Mouse (Mus musculus) 3T3-L1 (cell line): ENCODE measurements at regions not wholly inside any gene's neighbourhood (a gene's known extent, or its start where the extent isn't known, plus 50 kb on each side); places are given as distances from the start of the nearest gene placed in this dataset.
A peak's percentile ranks its signal among the peaks of the same experiment; 100 is the strongest.
"Not testable (repeated sequence)": the region's sequence is repeated elsewhere in the genome, so short reads cannot be mapped to it uniquely, and the experiment has no call there.

Experiments
- DNase-seq: peaks from one replicate; pipeline ENCODE4 v3.0.0-alpha.2; 2015; ENCODE audit warnings: low read depth, low spot score

- DNase-seq = no peak
Measured at GRCm38 (mm10) chrX:103250961-103251360, 64.5 kb upstream of the Nap1l2 start.

DNA sequence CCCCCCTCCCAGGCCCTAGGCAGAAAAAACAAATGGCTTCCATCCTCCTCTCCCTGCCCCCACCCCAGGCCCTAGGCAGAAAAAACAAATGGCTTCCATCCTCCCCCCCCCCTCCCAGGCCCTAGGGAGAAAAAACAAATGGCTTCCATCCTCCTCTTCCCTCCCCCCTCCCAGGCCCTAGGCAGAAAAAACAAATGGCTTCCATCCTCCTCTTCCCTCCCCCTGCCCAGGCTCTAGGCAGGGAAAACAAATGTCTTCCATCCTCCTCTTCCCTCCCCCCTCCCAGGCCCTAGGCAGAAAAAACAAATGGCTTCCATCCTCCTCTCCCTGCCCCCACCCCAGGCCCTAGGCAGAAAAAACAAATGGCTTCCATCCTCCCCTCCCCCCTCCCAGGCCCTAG is 65.0 kb upstream of the Nap1l2 start:
- not testable (repeated sequence) for DNase-seq

- DNase-seq = peak; percentile 1
Measured at GRCm38 (mm10) chrX:103252056-103252850, 65.8 kb upstream of the Nap1l2 start.

GRCm38 (mm10) chrX:103252881-103253280 is 66.4 kb upstream of the Nap1l2 start:
- DNase-seq = peak; percentile 45

DNA sequence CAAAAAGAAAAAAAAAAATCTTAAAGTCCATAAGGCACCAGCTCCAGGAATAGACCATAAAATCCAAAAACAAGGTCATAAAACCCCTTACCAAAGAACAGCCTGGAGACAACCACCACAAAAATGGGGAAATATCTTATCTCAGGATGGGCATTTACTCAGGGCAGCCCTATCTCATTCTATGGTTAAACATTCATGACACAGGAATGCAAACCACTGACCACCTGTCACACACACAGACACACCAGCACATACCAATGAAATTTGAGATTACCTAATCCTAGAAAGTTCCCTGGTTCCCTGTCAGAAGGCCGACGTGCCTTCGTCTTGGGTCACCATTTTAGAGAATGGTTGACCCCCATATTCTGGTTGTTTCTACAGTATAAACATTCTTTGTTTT is 66.3 kb upstream of the Cdx4 start:
- DNase-seq = peak; percentile 52

DNA sequence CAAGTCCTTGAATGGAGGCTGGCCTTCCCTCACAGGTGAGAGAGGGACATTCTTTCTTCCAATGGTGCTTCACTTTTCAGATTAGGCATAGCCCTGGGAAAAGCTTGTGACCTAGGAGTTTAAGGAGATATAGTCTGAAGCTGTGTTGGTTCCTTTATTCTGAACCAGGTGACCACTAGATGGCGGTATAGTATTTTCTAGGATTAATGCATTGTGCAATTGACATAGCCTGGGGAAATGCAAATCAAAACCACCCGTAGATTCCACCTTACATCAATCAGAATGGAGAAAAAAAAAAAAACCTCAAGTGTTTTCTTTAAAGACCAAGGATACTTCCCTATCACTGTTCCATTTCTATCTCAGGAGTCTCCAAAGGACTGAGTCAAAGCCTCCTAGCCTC is 61.3 kb upstream of the Cdx4 start:
- peak; percentile 79 for DNase-seq
